Mouse (Mus musculus) spleen, adult 2 months (tissue): ENCODE measurements at regions not wholly inside any gene's neighbourhood (a gene's known extent, or its start where the extent isn't known, plus 50 kb on each side); places are given as distances from the start of the nearest gene placed in this dataset.

ENCODE experiments used
- DNase-seq, 2 experiments: peaks; one replicate each; pipeline versions ENCODE4 v3.0.0 to v3.0.0-alpha.2; 2012 to 2021; ENCODE audit warnings: low spot score in 2 of 2, low read depth in 1 of 2
- H3K27ac ChIP-seq: fragments of 200-500 bp; 2 replicates; pipeline ENCODE4 v1.5.1; 2012; ENCODE audit warnings: low read length, inconsistent platforms; ENCODE audit not compliant: insufficient read depth
- H3K27me3 ChIP-seq: fragments of 200-500 bp; 2 replicates; pipeline ENCODE4 v1.6.1; 2012; ENCODE audit warnings: mild to moderate bottlenecking, moderate library complexity, low read length, inconsistent platforms; ENCODE audit not compliant: control insufficient read depth, insufficient read depth
- H3K36me3 ChIP-seq: fragments of 200-500 bp; 2 replicates; pipeline ENCODE4 v1.6.1; 2012; ENCODE audit warnings: mild to moderate bottlenecking, low read length, inconsistent platforms; ENCODE audit not compliant: control insufficient read depth, insufficient read depth
- H3K4me1 ChIP-seq: fragments of 200-500 bp; 2 replicates; pipeline ENCODE4 v1.6.1; 2011; ENCODE audit warnings: inconsistent platforms; ENCODE audit not compliant: control insufficient read depth, insufficient read depth, insufficient read length
- H3K4me3 ChIP-seq: fragments of 200-500 bp; 2 replicates; pipeline ENCODE4 v1.5.1; 2011; ENCODE audit warnings: mild to moderate bottlenecking, inconsistent platforms; ENCODE audit not compliant: insufficient read depth, insufficient read length; ENCODE audit errors: extremely low read depth
- CTCF ChIP-seq: fragments of 200-500 bp; IDR thresholded peaks from 2 replicates; pipeline ENCODE4 v1.5.1; 2011; ENCODE audit warnings: mild to moderate bottlenecking, inconsistent platforms; ENCODE audit not compliant: insufficient read depth, insufficient read length, insufficient replicate concordance; ENCODE audit errors: extremely low read depth
- POLR2A ChIP-seq: fragments of 200-500 bp; IDR thresholded peaks from 2 replicates; pipeline ENCODE4 v1.6.1; 2011; ENCODE audit warnings: low read depth, low read length, inconsistent platforms
- WGBS: fragments of 180-500 bp; shearing (Covaris S2); methylation state at CpG from one replicate; pipeline ENCODE4 v1.1.7; 2018; 5-methylcytosine and 5-hydroxymethylcytosine counted together

- Histone ChIP-seq H3K4me1 (0 out of 2 replicates have a peak, but pooled peaks cover under 1% of the 10 kb centered on the region), H3K27ac (no peak overlapping the region), H3K27me3 (no peaks in the 10 kb centered on the region), H3K36me3 (no peaks in the 10 kb centered on the region), H3K4me3 (no peak overlapping the region)
- DNase-seq = peak; percentile 36 to 58
- WGBS = 26% methylated on average over 15 of the region's 15 CpGs
- no peak for TF ChIP-seq POLR2A
- peak; percentile 62; the same call in 1 of the 2 replicates for TF ChIP-seq CTCF
Measured at GRCm38 (mm10) chr7:116608350-116609085, 104.3 kb downstream of the Nucb2 start.

GRCm38 (mm10) chr7:116609406-116609805, 105.2 kb downstream of the Nucb2 start:
- H3K27ac ChIP-seq = no peak overlapping the region
- no peaks in the 10 kb centered on the region for H3K4me1 ChIP-seq
- WGBS = 86% methylated on average over 6 of the region's 6 CpGs
- DNase-seq = no peak
- no peaks in the 10 kb centered on the region for H3K36me3 ChIP-seq
- no peak for TF ChIP-seq CTCF
- no peak for TF ChIP-seq POLR2A
- H3K4me3 ChIP-seq = no peak overlapping the region
- H3K27me3 ChIP-seq = no peaks in the 10 kb centered on the region

- Histone ChIP-seq H3K27me3 (no peaks in the 10 kb centered on the region), H3K4me1 (no peaks in the 10 kb centered on the region), H3K36me3 (no peaks in the 10 kb centered on the region), H3K27ac (no peak overlapping the region), H3K4me3 (no peak overlapping the region)
- WGBS = 86% methylated on average over 12 of the region's 12 CpGs
- no peak for DNase-seq
- no peak for TF ChIP-seq POLR2A
- TF ChIP-seq CTCF = no peak
Measured at GRCm38 (mm10) chr7:116609906-116610305, 105.7 kb downstream of the Nucb2 start.

- no peak overlapping the region for H3K27ac ChIP-seq
- no peak for TF ChIP-seq CTCF
- no peak for TF ChIP-seq POLR2A
- 86% methylated on average over 3 of the region's 3 CpGs for WGBS
- no peak overlapping the region for H3K4me3 ChIP-seq
- no peak for DNase-seq
- no peaks in the 10 kb centered on the region for H3K27me3 ChIP-seq
- H3K36me3 ChIP-seq = no peaks in the 10 kb centered on the region
- peaks cover 5% of the 10 kb centered on the region; the same call in 1 of the 2 replicates for H3K4me1 ChIP-seq
Measured at GRCm38 (mm10) chr7:116615984-116616383, 111.8 kb downstream of the Nucb2 start.

- Histone ChIP-seq H3K4me1 (peaks cover 5% of the 10 kb centered on the region; the same call in 1 of the 2 replicates), H3K27me3 (no peaks in the 10 kb centered on the region), H3K4me3 (no peak overlapping the region), H3K36me3 (no peaks in the 10 kb centered on the region), H3K27ac (no peak overlapping the region)
- 87% methylated on average over 2 of the region's 2 CpGs for WGBS
- DNase-seq = no peak
- no peak for TF ChIP-seq POLR2A
- no peak for TF ChIP-seq CTCF
Measured at GRCm38 (mm10) chr7:116619636-116620035, 115.5 kb downstream of the Nucb2 start.

- H3K27ac ChIP-seq = no peak overlapping the region
- TF ChIP-seq POLR2A (no peak), CTCF (no peak)
- no peaks in the 10 kb centered on the region for H3K36me3 ChIP-seq
- H3K4me3 ChIP-seq = no peak overlapping the region
- no peaks in the 10 kb centered on the region for H3K27me3 ChIP-seq
- H3K4me1 ChIP-seq = peaks cover 5% of the 10 kb centered on the region; the same call in 1 of the 2 replicates
- 4% methylated on average over 4 of the region's 4 CpGs for WGBS
- DNase-seq = peak; percentile 45 to 60
Measured at GRCm38 (mm10) chr7:116620381-116620780, 116.2 kb downstream of the Nucb2 start.

GRCm38 (mm10) chr7:116633210-116633609, 129.0 kb downstream of the Nucb2 start:
- Histone ChIP-seq H3K27ac (no peak overlapping the region), H3K36me3 (no peaks in the 10 kb centered on the region), H3K27me3 (no peaks in the 10 kb centered on the region), H3K4me1 (no peaks in the 10 kb centered on the region), H3K4me3 (no peak overlapping the region)
- WGBS = 54% methylated on average over 3 of the region's 3 CpGs
- no peak for TF ChIP-seq POLR2A
- no peak for TF ChIP-seq CTCF
- DNase-seq = no peak
